Mouse (Mus musculus) liver, embryonic 13.5 days (tissue): ENCODE data around the gene Ccdc22. TPM values are rescaled to one million over a fixed set of nuclear protein-coding genes. Genes with fewer than 3 reads are reported as not detected.

ENCODE experiments used
- ATAC-seq: fragments of 200-750 bp; cut with Nextera tagmentation; 2 replicates; pipeline ENCODE4 v1.8.0; 2017; ENCODE audit warnings: low read depth, mild to moderate bottlenecking, moderate number of reproducible peaks, moderate library complexity
- DNase-seq: peaks from one replicate; pipeline ENCODE4 v3.0.0; 2022
- H3K27ac ChIP-seq: fragments of 300-500 bp; sonication (generic); 2 replicates; pipeline ENCODE4 v1.5.1; 2015; ENCODE audit warnings: moderate library complexity, mild to moderate bottlenecking, inconsistent platforms
- H3K27me3 ChIP-seq: fragments of 300-500 bp; sonication (generic); 2 replicates; pipeline ENCODE4 v1.6.1; 2015; ENCODE audit warnings: mild to moderate bottlenecking, inconsistent platforms
- H3K36me3 ChIP-seq: fragments of 300-500 bp; sonication (generic); 2 replicates; pipeline ENCODE4 v1.6.1; 2015; ENCODE audit warnings: mild to moderate bottlenecking, inconsistent platforms
- H3K4me1 ChIP-seq: fragments of 300-500 bp; sonication (generic); replicated peaks from 2 replicates; pipeline ENCODE4 v1.6.1; 2015; ENCODE audit warnings: inconsistent platforms
- H3K4me2 ChIP-seq: fragments of 300-500 bp; sonication (generic); 2 replicates; pipeline ENCODE4 v1.6.1; 2015; ENCODE audit warnings: inconsistent platforms, mild to moderate bottlenecking, moderate library complexity
- H3K4me3 ChIP-seq: fragments of 300-500 bp; sonication (generic); replicated peaks from 2 replicates; pipeline ENCODE4 v1.5.1; 2015; ENCODE audit warnings: mild to moderate bottlenecking, inconsistent platforms
- H3K9ac ChIP-seq: fragments of 300-500 bp; sonication (generic); 2 replicates; pipeline ENCODE4 v1.6.1; 2015; ENCODE audit warnings: mild to moderate bottlenecking, inconsistent platforms
- H3K9me3 ChIP-seq: fragments of 300-500 bp; sonication (generic); replicated peaks from 2 replicates; pipeline ENCODE4 v1.6.1; 2016; ENCODE audit warnings: inconsistent platforms
- WGBS: fragments of 180-500 bp; shearing (Covaris S2); methylation state at CpG from one replicate; pipeline ENCODE4 v1.1.7; 2015; ENCODE audit not compliant: insufficient replicate concordance; 5-methylcytosine and 5-hydroxymethylcytosine counted together
- polyA plus RNA-seq: library from polyadenylated mRNA; unstranded; fragments of >200 nt; fragmentation: Nextera tagmentation; extraction: Ambion mirVana; gene quantifications from 2 replicates; pipeline ENCODE4 v1.2.1, GENCODE M21; 2015

Gene Ccdc22
- polyA plus RNA-seq, 1 experiment from 2014 or later, result 22.3 TPM

DNA sequence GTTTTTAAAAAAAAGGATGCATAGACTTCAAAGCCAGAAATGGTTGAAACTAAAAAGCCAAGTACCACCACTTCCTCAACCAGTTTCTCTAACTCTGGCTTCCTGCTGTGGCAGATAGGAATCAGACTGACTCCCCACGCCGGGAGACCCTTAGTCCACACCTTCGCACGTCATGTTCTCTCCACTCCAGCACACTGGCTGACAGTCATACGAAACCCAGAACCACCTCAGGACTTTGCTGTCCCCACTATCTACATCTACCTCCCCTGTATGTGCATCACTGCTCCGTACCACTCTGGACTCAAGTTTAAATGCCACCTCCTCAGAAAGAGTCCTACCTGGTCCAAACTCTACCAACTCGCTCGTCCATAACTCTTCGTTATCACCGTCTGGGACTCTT is 32.9 kb downstream of the Ccdc22 start:
- Histone ChIP-seq H3K9me3 (no peaks in the 10 kb centered on the region), H3K27ac (no peak overlapping the region), H3K36me3 (no peaks in the 10 kb centered on the region; the same call in 1 of the 2 replicates), H3K4me3 (peak overlapping the region; percentile 72; the same call in 1 of the 2 replicates), H3K27me3 (no peaks in the 10 kb centered on the region), H3K9ac (peak overlapping the region; percentile 76; the same call in 1 of the 2 replicates), H3K4me2 (peak overlapping the region; percentile 83), H3K4me1 (peaks cover 44% of the 10 kb centered on the region)
- 39% methylated on average over 10 of the region's 10 CpGs for WGBS
- DNase-seq (no peak), ATAC-seq (no peak)

DNA sequence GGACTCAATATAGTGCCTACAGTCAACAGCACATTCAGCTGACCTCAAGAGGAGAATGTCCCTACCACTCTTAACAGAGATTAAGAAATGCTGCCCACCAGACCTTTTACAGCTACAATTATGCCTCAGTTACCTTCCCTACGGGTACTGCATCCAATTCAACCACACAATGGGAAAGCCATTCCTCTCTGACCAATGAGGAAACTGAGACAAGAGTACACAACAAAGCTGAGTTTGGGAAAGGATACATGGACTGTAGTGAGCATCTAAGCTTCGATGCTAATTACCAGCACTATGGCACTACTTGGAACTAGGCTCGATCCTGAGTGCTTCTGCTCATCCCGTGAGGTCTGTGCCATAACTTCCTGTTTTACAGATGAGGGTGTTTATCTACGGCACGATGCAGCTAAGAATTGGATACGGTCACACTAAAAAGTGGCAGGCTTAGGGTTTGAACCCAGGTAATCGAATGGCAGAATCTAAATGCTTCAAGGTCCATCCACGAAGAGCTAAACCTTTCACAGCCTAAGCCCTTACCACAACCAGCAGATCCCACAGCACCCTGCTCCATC is 33.7 kb downstream of the Ccdc22 start:
- 67% methylated on average over 9 of the region's 9 CpGs for WGBS
- Histone ChIP-seq H3K36me3 (no peaks in the 10 kb centered on the region; the same call in 1 of the 2 replicates), H3K4me3 (no peak overlapping the region), H3K9ac (no peak overlapping the region), H3K4me2 (0 out of 2 replicates have a peak overlapping the region, but pooled peaks have one; percentile 83), H3K27ac (no peak overlapping the region), H3K9me3 (no peaks in the 10 kb centered on the region), H3K27me3 (no peaks in the 10 kb centered on the region), H3K4me1 (peaks cover 44% of the 10 kb centered on the region)
- DNase-seq, result no peak
- no peak for ATAC-seq

DNA sequence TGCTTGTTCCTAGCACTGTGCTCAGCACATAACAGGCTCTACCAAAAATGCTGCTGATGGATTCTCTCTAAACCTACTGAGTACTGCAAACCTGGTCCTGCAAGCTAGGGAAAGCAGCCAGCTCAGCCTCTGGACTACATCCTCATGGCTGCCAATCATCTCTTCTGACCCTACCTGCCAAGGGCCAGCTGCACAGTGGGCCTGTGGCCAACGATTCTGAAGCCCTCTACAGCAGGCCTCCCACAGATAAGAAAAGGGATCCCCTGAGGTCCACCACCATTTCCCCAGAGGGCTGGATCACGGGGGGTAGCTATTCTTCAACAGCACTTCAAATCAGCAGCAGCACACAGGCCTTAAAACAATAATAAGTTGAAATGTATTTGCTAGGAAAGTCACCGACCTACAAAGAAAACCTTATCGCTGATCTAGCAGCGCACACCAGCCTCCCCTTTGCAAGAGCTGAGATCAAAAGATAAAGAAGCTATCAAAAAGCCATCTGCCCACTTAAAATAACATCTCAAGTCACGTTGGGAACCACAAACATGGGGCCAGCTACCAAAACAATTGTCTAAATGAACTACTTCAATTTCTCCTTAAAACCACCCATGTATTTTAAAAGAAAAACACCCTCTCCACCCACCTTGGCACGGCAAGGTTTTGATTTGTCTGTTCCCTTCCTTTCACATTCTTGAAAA is 34.7 kb downstream of the Ccdc22 start:
- Histone ChIP-seq H3K27me3 (no peaks in the 10 kb centered on the region), H3K9me3 (no peaks in the 10 kb centered on the region), H3K27ac (no peak overlapping the region), H3K4me3 (no peak overlapping the region), H3K4me1 (peaks cover 42% of the 10 kb centered on the region), H3K9ac (no peak overlapping the region), H3K4me2 (no peak overlapping the region), H3K36me3 (no peaks in the 10 kb centered on the region; the same call in 1 of the 2 replicates)
- ATAC-seq (no peak), DNase-seq (no peak)
- WGBS, result 32% methylated on average over 7 of the region's 7 CpGs

DNA sequence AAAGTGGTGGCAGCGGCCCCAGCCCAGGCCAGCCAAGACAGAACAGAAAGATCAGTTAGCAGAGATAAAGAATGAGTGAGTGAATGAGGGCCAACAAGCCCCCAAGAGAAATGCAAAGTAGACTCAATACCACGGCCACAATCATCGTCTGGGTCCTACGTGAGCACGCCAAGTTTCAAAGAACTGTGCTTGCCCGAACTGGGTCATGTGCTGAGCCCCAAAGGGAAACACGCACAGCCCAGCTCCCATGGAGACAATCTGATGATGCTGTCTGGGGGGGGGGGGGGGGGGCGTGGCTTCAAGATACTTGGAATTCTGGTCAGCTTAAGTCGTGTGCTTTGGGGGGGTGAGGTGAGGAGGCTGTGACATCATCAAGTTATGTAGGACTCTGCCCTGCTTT is 37.8 kb downstream of the Ccdc22 start:
- Histone ChIP-seq H3K4me3 (no peak overlapping the region), H3K4me2 (no peak overlapping the region), H3K4me1 (peaks cover 21% of the 10 kb centered on the region), H3K9me3 (no peaks in the 10 kb centered on the region), H3K27me3 (no peaks in the 10 kb centered on the region), H3K36me3 (no peaks in the 10 kb centered on the region), H3K27ac (no peak overlapping the region), H3K9ac (no peak overlapping the region)
- WGBS, result 48% methylated on average over 8 of the region's 9 CpGs
- DNase-seq (no peak), ATAC-seq (no peak)

DNA sequence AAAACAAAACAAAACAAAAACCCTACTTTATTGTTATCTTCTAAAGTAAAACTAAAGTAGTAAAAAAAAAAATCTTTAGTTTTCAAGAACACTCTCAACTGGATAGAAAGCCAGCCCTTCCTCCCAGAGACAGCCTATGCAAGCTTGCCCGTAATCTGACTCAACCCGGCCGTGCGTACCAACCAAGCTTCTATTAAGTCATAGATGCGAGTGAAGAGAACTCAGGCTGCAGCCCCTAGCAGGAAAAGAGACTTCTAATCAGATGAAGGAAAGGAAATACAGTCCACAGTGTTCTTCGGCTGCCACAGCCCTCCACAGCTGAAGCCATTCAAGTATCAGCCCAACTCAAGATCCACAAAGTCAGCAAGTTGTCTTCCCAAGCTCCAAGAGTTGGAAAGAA is 39.0 kb downstream of the Ccdc22 start:
- H3K4me2 ChIP-seq, result no peak overlapping the region
- H3K4me3 ChIP-seq, result no peak overlapping the region
- no peak for DNase-seq
- H3K9ac ChIP-seq, result no peak overlapping the region
- H3K36me3 ChIP-seq, result no peaks in the 10 kb centered on the region
- H3K27me3 ChIP-seq, result no peaks in the 10 kb centered on the region
- WGBS, result 28% methylated on average over 6 of the region's 6 CpGs
- H3K4me1 ChIP-seq, result peaks cover 10% of the 10 kb centered on the region
- H3K27ac ChIP-seq, result no peak overlapping the region
- ATAC-seq, result no peak
- no peaks in the 10 kb centered on the region for H3K9me3 ChIP-seq

DNA sequence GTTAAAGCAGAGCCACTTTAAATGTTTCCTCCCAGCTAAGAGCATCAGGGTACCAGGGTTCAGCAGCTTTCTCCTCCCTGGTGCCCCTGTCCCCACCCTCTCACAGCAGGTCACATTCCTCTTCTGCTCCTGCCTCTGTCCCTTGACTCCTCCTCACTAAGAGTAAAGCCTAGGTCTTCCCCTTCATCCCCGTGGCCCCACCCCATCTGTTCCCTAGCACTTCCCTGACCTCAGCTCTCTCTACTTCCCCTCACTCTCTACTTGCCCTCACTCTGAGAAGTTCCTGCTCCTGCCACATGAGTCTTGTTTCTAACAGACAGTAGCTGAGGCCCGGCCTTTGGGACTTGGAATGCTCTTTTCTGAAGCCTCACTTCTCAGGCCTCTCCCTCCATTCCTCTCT is 42.2 kb downstream of the Ccdc22 start:
- H3K9ac ChIP-seq, result no peak overlapping the region
- H3K27me3 ChIP-seq, result no peaks in the 10 kb centered on the region
- no peaks in the 10 kb centered on the region for H3K4me1 ChIP-seq
- WGBS, result 24% methylated on average over 2 of the region's 2 CpGs
- no peak overlapping the region for H3K27ac ChIP-seq
- H3K4me2 ChIP-seq, result no peak overlapping the region
- ATAC-seq (no peak), DNase-seq (no peak)
- H3K9me3 ChIP-seq, result no peaks in the 10 kb centered on the region
- H3K36me3 ChIP-seq, result no peaks in the 10 kb centered on the region
- no peak overlapping the region for H3K4me3 ChIP-seq

DNA sequence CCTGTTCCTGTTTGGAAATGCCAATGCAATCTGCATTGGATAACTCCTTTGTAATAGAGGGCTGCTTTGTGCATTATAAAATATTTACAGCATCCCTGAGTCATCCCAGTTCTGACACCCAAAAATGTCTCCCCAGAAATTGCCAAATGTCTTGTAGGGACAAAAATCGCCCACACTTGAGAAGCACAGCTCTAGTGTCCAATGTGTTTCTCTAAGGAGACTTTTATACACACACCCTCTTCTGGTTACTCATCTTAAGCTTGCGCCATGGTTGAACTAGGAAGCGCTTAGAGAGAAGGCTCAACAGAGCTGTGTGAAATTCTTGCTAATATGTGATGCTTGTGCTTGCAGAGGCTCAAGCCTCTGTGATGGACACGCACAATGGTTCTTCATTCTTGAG is 51.8 kb downstream of the Ccdc22 start:
- Histone ChIP-seq H3K27ac (no peak overlapping the region), H3K36me3 (no peaks in the 10 kb centered on the region), H3K4me3 (no peak overlapping the region), H3K9me3 (no peaks in the 10 kb centered on the region), H3K27me3 (no peaks in the 10 kb centered on the region), H3K9ac (no peak overlapping the region), H3K4me1 (no peaks in the 10 kb centered on the region), H3K4me2 (no peak overlapping the region)
- no peak for ATAC-seq
- WGBS, result 71% methylated on average over 4 of the region's 4 CpGs
- DNase-seq, result no peak

Other genes with a start within 250 kb of the Ccdc22 start
- 0.03 and 0.10 TPM in 2 replicates for gene Usp27x, start 229.7 kb downstream of the Ccdc22 start, polyA plus RNA-seq
- gene Foxp3, start 31.9 kb downstream of the Ccdc22 start, polyA plus RNA-seq, result 0.05 TPM in 1 of 2 replicates, not detected in the other
- gene Ppp1r3f, start 31.2 kb downstream of the Ccdc22 start, polyA plus RNA-seq, result 0.17 and 0.37 TPM in 2 replicates
- 0.10 TPM in 1 of 2 replicates, not detected in the other for gene Cacna1f, start 1.6 kb upstream of the Ccdc22 start, polyA plus RNA-seq
- gene Syp, start 33.0 kb upstream of the Ccdc22 start, polyA plus RNA-seq, result 0.34 and 0.55 TPM in 2 replicates
- 0.86 and 0.95 TPM in 2 replicates for gene Prickle3, start 51.7 kb upstream of the Ccdc22 start, polyA plus RNA-seq
- gene Plp2, start 65.9 kb upstream of the Ccdc22 start, polyA plus RNA-seq, result 28.2 and 32.5 TPM in 2 replicates
- gene Magix, start 75.7 kb upstream of the Ccdc22 start, polyA plus RNA-seq, result not detected in 2 replicates
- 15.0 and 17.7 TPM in 2 replicates for gene Gpkow, start 91.6 kb upstream of the Ccdc22 start, polyA plus RNA-seq
- gene Wdr45, start 108.8 kb upstream of the Ccdc22 start, polyA plus RNA-seq, result 13.3 and 15.2 TPM in 2 replicates
- 0.25 TPM in 1 of 2 replicates, not detected in the other for gene Gm45208, start 116.7 kb upstream of the Ccdc22 start, polyA plus RNA-seq
- gene Praf2, start 122.9 kb upstream of the Ccdc22 start, polyA plus RNA-seq, result 8.3 and 9.1 TPM in 2 replicates
- gene Ccdc120, start 145.4 kb upstream of the Ccdc22 start, polyA plus RNA-seq, result 1.7 TPM in 2 replicates
- 8.9 and 10.1 TPM in 2 replicates for gene Tfe3, start 157.0 kb upstream of the Ccdc22 start, polyA plus RNA-seq
- gene Gripap1, start 184.2 kb upstream of the Ccdc22 start, polyA plus RNA-seq, result 30.6 and 32.3 TPM in 2 replicates
- gene Kcnd1, start 216.8 kb upstream of the Ccdc22 start, polyA plus RNA-seq, result 0.13 and 0.34 TPM in 2 replicates
- 33.8 and 35.7 TPM in 2 replicates for gene Otud5, start 235.8 kb upstream of the Ccdc22 start, polyA plus RNA-seq